Mouse (Mus musculus) thymus, postnatal 25 days (tissue): ENCODE results near the gene Spem2.
A peak's percentile ranks its signal among the peaks of the same experiment; 100 is the strongest.

Experiments
- DNase-seq: peaks from one replicate; pipeline ENCODE4 v3.0.0; 2022

Gene Spem2

DNA sequence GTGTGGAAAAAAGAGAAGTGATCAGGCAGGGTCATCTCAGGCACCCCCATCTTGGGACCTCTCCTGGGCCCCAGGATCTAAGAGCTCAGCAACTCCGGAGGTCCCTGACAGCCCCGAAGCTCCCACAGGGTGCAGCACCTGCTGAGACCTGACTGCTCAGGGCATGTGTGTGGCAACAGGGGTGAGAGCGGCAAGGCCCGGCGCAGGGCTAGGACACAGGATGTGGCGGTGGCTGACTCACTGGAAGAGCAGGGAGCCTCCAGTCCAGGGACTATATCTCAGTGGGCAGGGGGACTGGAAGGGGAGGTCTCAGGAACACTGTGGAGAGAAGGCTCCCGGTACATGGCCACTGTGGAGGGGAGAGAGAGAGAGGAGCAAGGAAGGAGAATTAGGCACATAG is 20.3 kb downstream of the Spem2 start:
- DNase-seq = no peak

GRCm38 (mm10) chr11:69795983-69796435 is 22.3 kb downstream of the Spem2 start:
- no peak for DNase-seq

DNA sequence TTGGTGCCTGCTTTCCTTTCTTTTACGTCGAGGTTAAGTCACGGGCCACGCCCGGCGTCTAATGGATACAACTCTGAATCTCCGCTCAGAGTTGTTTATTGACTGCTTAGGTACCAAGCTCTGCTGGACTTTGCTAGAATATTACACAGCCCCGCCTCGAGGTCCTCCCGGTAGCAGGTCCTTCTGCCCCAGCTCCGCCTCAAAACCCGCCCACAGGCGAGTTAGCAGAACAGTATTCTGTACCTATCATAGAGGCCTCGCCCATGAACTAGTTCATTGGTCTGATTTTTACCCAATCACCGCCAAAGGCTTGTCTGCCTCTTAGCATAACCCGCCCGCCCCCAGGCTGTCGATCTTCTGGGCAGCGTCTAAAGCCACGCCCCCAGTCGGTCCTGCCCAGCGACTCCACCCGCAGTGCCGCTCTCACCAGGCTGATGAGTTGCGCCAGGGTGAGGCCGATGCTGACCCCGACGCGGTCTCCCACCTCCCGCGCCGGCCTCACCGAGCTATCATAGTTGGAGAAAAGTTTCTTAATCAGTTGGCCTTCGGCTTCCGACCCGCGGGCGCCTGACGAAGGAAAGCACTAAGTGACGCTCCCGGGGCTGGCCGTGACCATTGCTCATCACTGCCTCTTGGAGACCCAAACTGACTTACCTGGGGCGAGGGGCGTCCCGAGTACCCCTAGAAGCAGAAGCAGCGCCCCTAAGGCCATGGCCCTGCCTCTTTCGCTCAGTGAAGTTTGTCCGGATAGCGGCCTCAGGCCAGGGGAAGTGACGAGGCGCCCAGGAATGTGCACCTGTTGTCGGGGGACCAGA is 22.9 kb downstream of the Spem2 start, which contains the start of gene Chrnb1:
Gene Chrnb1, minus strand, starts transcription at position 776 of the 815 bp plus-strand sequence.
- peak; percentile 91 for DNase-seq

DNA sequence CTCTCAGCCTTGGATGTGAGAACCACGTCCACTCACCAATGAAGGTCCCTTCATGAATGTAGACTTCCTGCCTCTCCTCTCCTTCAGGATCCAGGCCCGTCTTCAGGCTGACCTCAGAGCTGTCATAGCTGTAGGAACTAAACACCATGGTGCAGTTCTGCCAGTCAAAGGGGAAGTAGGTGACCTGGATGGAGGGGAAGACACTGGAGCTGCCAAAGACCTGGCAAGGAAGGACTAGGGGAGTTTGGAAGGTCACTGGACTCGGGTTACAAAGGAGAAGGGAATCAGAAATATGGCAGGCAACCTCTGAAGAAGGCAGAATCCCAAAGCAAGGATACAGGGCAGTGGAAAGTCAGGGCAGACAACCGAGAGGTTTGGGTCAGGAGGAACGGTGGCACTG is 24.8 kb downstream of the Spem2 start:
- DNase-seq = no peak

DNA sequence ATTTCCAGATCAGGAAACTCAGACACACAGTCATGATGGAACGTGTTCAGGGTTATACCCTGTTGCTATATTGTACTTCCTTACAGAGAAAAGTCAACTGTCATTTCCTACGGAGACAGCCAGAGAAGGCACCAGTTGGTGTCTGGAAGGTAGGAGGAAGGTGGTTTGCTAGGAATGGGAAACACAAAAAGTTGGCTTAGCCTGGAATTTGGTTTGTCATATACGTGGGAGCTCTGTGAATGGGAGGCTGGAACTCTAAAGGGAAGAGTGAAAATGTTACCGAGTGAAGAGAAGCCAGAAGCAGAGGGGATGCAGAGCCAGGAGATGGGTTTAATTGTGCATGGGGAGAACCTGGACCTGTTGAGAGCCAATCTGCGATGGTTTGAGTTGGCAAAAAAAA is 26.8 kb downstream of the Spem2 start:
- no peak for DNase-seq

DNA sequence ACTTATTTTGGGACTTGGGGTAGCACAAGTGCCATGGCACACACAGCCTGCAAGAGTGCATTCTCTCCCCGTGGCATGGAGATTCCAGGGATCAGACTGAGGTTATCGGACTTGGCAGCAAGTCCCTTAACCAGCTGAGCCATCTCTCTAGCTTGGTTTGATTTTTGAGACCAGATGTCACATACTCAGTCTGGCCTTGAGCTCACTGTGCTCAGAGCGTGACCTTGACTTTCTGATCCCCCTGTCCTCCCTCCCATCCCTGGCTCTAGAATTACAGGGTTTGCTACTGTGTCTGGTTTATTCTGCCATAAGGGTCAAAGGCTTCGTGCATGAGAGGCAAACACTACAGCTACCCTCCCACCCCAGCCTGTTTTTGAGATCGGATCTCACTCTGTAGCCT is 28.8 kb downstream of the Spem2 start:
- DNase-seq = no peak

- no peak for DNase-seq
These were observed 31.0 kb downstream of the Spem2 start for GRCm38 (mm10) chr11:69787306-69787705.

DNA sequence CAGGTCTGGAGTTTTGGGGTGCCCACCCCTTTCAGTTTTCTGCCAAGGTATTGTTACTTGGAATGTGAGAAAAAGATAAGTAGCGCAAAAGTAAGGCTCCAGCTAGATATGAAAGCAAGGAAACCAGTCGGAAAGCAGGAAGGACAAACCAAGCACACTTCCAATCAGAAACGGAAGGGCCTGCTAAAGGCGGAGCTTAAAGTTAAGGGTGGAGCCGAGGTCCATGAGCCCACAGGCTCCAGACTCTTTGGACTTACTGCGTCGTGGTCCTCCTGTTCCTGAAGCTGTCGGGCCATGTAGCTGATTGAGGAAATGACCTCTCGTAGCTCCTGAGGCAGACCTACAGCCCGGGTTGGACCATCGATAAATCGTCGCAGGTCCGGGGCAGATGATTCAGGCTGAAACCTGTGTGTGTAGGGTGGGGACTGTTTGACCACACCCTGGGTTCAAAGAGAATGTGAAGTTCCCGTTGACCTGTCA is 33.4 kb downstream of the Spem2 start:
- no peak for DNase-seq

DNA sequence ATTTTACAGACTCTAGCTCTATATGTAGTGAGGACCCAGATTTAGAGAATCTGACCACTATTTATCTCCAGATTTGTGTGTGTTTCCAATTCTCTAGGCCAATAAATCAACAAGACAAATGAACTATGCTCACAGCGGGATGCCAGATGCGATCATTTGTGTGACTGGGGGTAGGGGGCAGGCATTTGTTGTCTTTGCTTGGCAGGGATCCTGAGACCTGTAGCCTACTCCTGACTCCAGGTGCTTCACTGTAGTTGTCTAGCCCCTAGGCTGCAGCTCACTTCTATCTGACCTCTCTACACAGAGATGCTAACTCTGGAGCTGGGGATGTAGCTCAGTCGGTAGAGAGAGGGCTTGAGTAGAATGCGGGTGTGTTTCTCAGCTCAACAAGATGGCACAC is 36.4 kb downstream of the Spem2 start:
- no peak for DNase-seq

GRCm38 (mm10) chr11:69778985-69779384 is 39.3 kb downstream of the Spem2 start:
- no peak for DNase-seq

DNA sequence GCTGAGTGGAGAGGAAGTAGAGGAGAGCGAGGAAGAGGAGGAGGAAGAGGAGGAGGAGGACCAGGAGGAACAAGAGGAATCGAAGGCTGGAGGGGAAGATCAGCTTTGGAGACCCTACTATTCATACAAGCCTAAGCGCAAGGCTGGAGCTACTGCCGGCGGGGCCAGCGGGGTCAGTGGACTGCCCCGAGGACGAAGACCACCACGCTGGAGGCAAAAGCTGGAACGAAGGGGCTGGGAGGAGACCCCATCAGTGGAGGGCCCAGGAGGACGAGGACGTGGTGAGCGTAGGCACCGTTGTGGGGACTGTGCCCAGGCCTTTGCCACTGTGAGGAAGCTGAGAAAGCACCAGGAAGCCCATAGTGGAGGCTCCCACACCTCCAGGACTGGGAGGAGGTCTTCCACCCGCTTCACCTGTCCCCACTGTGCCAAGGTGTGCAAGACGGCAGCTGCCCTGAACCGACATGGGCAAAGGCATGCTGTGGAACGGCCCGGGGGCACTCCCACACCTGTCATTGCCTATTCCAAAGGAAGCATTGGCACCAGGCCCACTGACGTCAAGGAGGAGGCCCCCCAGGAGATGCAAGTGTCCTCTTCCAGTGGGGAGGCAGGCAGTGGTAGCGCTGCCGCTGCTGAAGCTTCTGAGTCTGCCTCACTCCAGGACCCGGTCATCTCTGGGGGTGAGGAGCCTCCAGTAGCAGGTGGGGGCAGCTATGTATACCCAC is 39.8 kb downstream of the Spem2 start:
- no peak for DNase-seq

GRCm38 (mm10) chr11:69777504-69778257 is 40.6 kb downstream of the Spem2 start:
- DNase-seq = no peak

DNA sequence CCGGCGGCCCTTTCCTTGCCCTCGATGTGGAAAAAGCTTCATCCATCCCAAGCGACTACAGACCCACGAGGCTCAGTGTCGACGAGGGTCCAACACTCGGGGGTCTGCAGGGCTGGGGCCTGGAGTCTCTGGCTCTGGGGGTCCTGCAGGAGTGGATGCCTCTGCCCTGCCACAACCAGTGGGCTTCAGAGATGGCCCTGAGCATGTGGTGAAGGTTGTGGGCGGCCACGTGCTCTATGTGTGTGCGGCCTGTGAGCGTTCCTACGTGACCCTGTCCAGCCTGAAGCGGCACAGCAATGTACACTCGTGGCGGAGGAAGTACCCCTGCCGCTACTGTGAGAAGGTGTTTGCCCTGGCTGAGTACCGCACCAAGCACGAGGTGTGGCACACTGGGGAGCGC is 41.8 kb downstream of the Spem2 start:
- no peak for DNase-seq

DNA sequence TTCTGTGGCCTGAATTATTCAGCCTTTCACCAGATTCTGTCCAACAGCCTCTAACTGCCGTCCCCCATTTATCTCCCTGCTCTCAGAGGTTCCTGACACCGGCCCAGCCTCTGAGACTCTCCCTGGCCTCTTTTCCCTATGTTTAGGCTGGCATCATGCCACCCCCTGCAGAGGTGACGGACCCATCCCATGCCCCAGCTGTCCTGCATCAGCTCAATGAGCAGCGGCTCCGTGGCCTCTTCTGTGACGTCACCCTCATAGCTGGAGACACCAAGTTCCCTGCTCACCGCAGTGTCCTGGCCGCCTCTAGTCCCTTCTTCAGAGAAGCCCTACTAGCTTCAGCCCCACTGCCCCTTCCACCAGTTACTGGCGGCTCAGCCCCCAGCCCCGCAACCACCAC is 42.5 kb downstream of the Spem2 start:
- DNase-seq = no peak

GRCm38 (mm10) chr11:69774961-69775360 is 43.3 kb downstream of the Spem2 start:
- no peak for DNase-seq

- no peak for DNase-seq
These were observed 50.7 kb downstream of the Spem2 start for GRCm38 (mm10) chr11:69767625-69767909.

DNA sequence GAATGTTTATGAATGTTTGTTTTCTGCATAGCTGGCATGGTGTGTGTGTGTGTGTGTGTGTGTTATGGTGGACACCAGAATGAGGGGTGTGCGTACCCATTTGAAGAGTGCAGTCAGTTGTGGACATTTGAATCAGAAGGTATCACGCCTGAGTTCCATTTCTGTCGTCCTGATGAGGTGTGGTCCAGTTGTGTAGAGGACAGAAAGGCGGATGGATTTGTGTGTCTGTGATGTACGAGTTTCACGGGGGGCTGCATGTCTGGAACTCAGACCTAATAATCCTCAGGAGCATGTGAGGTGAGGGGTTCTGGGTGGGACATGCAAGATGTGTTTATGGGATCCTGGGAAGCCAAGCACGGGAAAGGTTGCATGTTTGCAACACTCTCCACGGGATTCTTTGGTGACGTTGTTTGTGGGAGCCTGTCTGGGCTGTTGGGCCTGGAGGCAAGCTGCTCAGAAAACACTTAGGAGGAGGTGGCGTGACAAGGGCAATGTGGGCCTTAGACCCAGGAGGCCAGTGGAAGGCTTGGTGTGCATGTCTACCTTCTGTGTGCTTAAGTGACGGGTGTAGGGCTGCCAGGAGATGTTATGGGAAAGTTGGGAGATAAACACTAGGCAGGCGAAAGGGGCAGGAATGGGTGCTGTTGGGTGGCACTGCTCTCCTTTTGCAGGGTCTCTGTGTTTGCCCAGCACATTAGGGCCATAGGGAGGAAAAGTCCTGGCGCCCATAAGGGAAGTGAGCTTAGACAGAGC is 51.2 kb downstream of the Spem2 start:
- no peak for DNase-seq
